Mouse (Mus musculus): ENCODE results near the gene Slc35f1. TPM values are rescaled to one million over a fixed set of nuclear protein-coding genes. Genes with fewer than 3 reads are reported as not detected.
"Not testable (repeated sequence)": the region's sequence is repeated elsewhere in the genome, so short reads cannot be mapped to it uniquely, and the experiment has no call there.

The Slc35f1 gene
- polyA plus RNA-seq, 1 experiment from 2014 or later: 44.5 TPM

- peak; percentile 49; the same call in 1 of the 2 replicates for ATAC-seq (ENCODE audit: low FRiP score, low read depth)
- no peaks in the 10 kb centered on the region for H3K27me3 ChIP-seq
- H3K9ac ChIP-seq: no peak overlapping the region
- no peak overlapping the region for H3K4me2 ChIP-seq
- H3K36me3 ChIP-seq: no peaks in the 10 kb centered on the region
- H3K27ac ChIP-seq (replicated peaks): peak overlapping the region; percentile 30; the same call in 1 of the 2 replicates
- H3K4me3 ChIP-seq: no peak overlapping the region
- 21% methylated on average over 6 of the region's 6 CpGs for WGBS
- H3K9me3 ChIP-seq: no peaks in the 10 kb centered on the region
- H3K4me1 ChIP-seq (replicated peaks): peaks cover 8% of the 10 kb centered on the region; the same call in 1 of the 2 replicates
Observed at GRCm38 (mm10) chr10:52877263-52878021, 187.1 kb downstream of the Slc35f1 start.

- peak overlapping the region; percentile 51; the same call in 1 of the 2 replicates for H3K27ac ChIP-seq (replicated peaks)
- 31% methylated on average over 4 of the region's 4 CpGs for WGBS
Observed at GRCm38 (mm10) chr10:52878093-52878801, 187.9 kb downstream of the Slc35f1 start.

GRCm38 (mm10) chr10:52896724-52897123, 206.4 kb downstream of the Slc35f1 start:
- H3K9ac ChIP-seq; H3K4me2 ChIP-seq; H3K4me1 ChIP-seq (replicated peaks); ATAC-seq (ENCODE audit: low FRiP score, low read depth); H3K9me3 ChIP-seq; H3K27ac ChIP-seq (replicated peaks); H3K36me3 ChIP-seq; H3K4me3 ChIP-seq; H3K27me3 ChIP-seq: not testable (repeated sequence)

More at GRCm38 (mm10) chr10:52878093-52878801, 187.9 kb downstream of the Slc35f1 start:
- no peaks in the 10 kb centered on the region for H3K27me3 ChIP-seq
- ATAC-seq (ENCODE audit: low FRiP score, low read depth): peak; percentile 41; the same call in 1 of the 2 replicates
- peaks cover 8% of the 10 kb centered on the region; the same call in 1 of the 2 replicates for H3K4me1 ChIP-seq (replicated peaks)
- H3K36me3 ChIP-seq: no peaks in the 10 kb centered on the region
- H3K4me3 ChIP-seq: no peak overlapping the region
- no peak overlapping the region for H3K9ac ChIP-seq
- H3K4me2 ChIP-seq: no peak overlapping the region
- no peaks in the 10 kb centered on the region for H3K9me3 ChIP-seq

GRCm38 (mm10) chr10:52904914-52905313, 214.6 kb downstream of the Slc35f1 start:
- Histone ChIP-seq H3K36me3 (no peaks in the 10 kb centered on the region), H3K27ac (replicated peaks) (no peak overlapping the region), H3K4me2 (no peak overlapping the region), H3K9me3 (no peaks in the 10 kb centered on the region), H3K27me3 (no peaks in the 10 kb centered on the region), H3K4me1 (replicated peaks) (no peaks in the 10 kb centered on the region), H3K4me3 (no peak overlapping the region), H3K9ac (no peak overlapping the region)
- peak; percentile 42; the same call in 1 of the 2 replicates for ATAC-seq (ENCODE audit: low FRiP score, low read depth)
- 57% methylated on average over 2 of the region's 2 CpGs for WGBS

GRCm38 (mm10) chr10:52911762-52912161, 221.4 kb downstream of the Slc35f1 start:
- Histone ChIP-seq H3K36me3 (no peaks in the 10 kb centered on the region), H3K4me1 (replicated peaks) (no peaks in the 10 kb centered on the region), H3K9ac (no peak overlapping the region), H3K27ac (replicated peaks) (no peak overlapping the region), H3K4me3 (no peak overlapping the region), H3K27me3 (no peaks in the 10 kb centered on the region), H3K4me2 (no peak overlapping the region), H3K9me3 (no peaks in the 10 kb centered on the region)
- WGBS: 81% methylated on average over 2 of the region's 2 CpGs
- no peak for ATAC-seq (ENCODE audit: low FRiP score, low read depth)

- H3K9me3 ChIP-seq: no peaks in the 10 kb centered on the region
- 38% methylated on average over 5 of the region's 5 CpGs for WGBS
- no peak overlapping the region for H3K27ac ChIP-seq (replicated peaks)
- no peak overlapping the region for H3K4me3 ChIP-seq
- no peaks in the 10 kb centered on the region for H3K4me1 ChIP-seq (replicated peaks)
- ATAC-seq (ENCODE audit: low FRiP score, low read depth): 0 out of 2 replicates have a peak, but pooled peaks have one; percentile 8
- no peak overlapping the region for H3K4me2 ChIP-seq
- H3K9ac ChIP-seq: no peak overlapping the region
- no peaks in the 10 kb centered on the region for H3K36me3 ChIP-seq
- H3K27me3 ChIP-seq: no peaks in the 10 kb centered on the region
Observed at GRCm38 (mm10) chr10:52918715-52919114, 228.4 kb downstream of the Slc35f1 start.

GRCm38 (mm10) chr10:52923143-52923542, 232.8 kb downstream of the Slc35f1 start:
- H3K9me3 ChIP-seq: no peaks in the 10 kb centered on the region
- no peaks in the 10 kb centered on the region for H3K4me1 ChIP-seq (replicated peaks)
- no peaks in the 10 kb centered on the region for H3K27me3 ChIP-seq
- no peak overlapping the region for H3K27ac ChIP-seq (replicated peaks)
- H3K36me3 ChIP-seq: no peaks in the 10 kb centered on the region
- 68% methylated on average over 8 of the region's 8 CpGs for WGBS
- no peak for ATAC-seq (ENCODE audit: low FRiP score, low read depth)
- H3K4me3 ChIP-seq: no peak overlapping the region
- no peak overlapping the region for H3K4me2 ChIP-seq
- no peak overlapping the region for H3K9ac ChIP-seq

- 79% methylated on average over 3 of the region's 3 CpGs for WGBS
- no peak overlapping the region for H3K4me3 ChIP-seq
- no peaks in the 10 kb centered on the region for H3K9me3 ChIP-seq
- H3K36me3 ChIP-seq: no peaks in the 10 kb centered on the region
- no peak overlapping the region for H3K27ac ChIP-seq (replicated peaks)
- no peaks in the 10 kb centered on the region for H3K4me1 ChIP-seq (replicated peaks)
- no peak for ATAC-seq (ENCODE audit: low FRiP score, low read depth)
- H3K27me3 ChIP-seq: no peaks in the 10 kb centered on the region
- H3K9ac ChIP-seq: no peak overlapping the region
- no peak overlapping the region for H3K4me2 ChIP-seq
Observed at GRCm38 (mm10) chr10:52926330-52926729, 236.0 kb downstream of the Slc35f1 start.

GRCm38 (mm10) chr10:52932159-52932558, 241.8 kb downstream of the Slc35f1 start:
- Histone ChIP-seq H3K27ac (replicated peaks) (no peak overlapping the region), H3K4me2 (no peak overlapping the region), H3K9me3 (no peaks in the 10 kb centered on the region), H3K27me3 (no peaks in the 10 kb centered on the region), H3K36me3 (no peaks in the 10 kb centered on the region), H3K4me3 (no peak overlapping the region), H3K9ac (no peak overlapping the region), H3K4me1 (replicated peaks) (no peaks in the 10 kb centered on the region)
- WGBS: 26% methylated on average over 1 of the region's 1 CpGs
- ATAC-seq (ENCODE audit: low FRiP score, low read depth): no peak

GRCm38 (mm10) chr10:52934615-52935014, 244.3 kb downstream of the Slc35f1 start:
- no peak for ATAC-seq (ENCODE audit: low FRiP score, low read depth)
- Histone ChIP-seq H3K4me3 (no peak overlapping the region), H3K4me1 (replicated peaks) (0 out of 2 replicates have a peak, but pooled peaks cover under 1% of the 10 kb centered on the region), H3K4me2 (no peak overlapping the region), H3K27ac (replicated peaks) (no peak overlapping the region), H3K27me3 (no peaks in the 10 kb centered on the region), H3K36me3 (no peaks in the 10 kb centered on the region), H3K9me3 (no peaks in the 10 kb centered on the region), H3K9ac (no peak overlapping the region)

GRCm38 (mm10) chr10:52940111-52940830, 249.9 kb downstream of the Slc35f1 start:
- H3K27me3 ChIP-seq: no peaks in the 10 kb centered on the region
- H3K36me3 ChIP-seq: no peaks in the 10 kb centered on the region
- peak overlapping the region; percentile 26 for H3K4me2 ChIP-seq
- no peak overlapping the region for H3K4me3 ChIP-seq
- peak overlapping the region; percentile 71 for H3K27ac ChIP-seq (replicated peaks)
- H3K4me1 ChIP-seq (replicated peaks): peaks cover 14% of the 10 kb centered on the region; the same call in 1 of the 2 replicates
- no peak overlapping the region for H3K9ac ChIP-seq
- peak; percentile 83 for ATAC-seq (ENCODE audit: low FRiP score, low read depth)
- WGBS: 32% methylated on average over 1 of the region's 1 CpGs
- no peaks in the 10 kb centered on the region for H3K9me3 ChIP-seq

- 46% methylated on average over 5 of the region's 5 CpGs for WGBS
- H3K4me2 ChIP-seq: peak overlapping the region; percentile 26
- peak overlapping the region; percentile 71 for H3K27ac ChIP-seq (replicated peaks)
Observed at GRCm38 (mm10) chr10:52940831-52941216, 250.5 kb downstream of the Slc35f1 start.

More at GRCm38 (mm10) chr10:52940831-52941216, 250.5 kb downstream of the Slc35f1 start:
- H3K36me3 ChIP-seq: no peaks in the 10 kb centered on the region
- H3K9ac ChIP-seq: no peak overlapping the region
- H3K4me1 ChIP-seq (replicated peaks): peaks cover 14% of the 10 kb centered on the region; the same call in 1 of the 2 replicates
- H3K27me3 ChIP-seq: no peaks in the 10 kb centered on the region
- H3K9me3 ChIP-seq: no peaks in the 10 kb centered on the region
- H3K4me3 ChIP-seq: no peak overlapping the region
- ATAC-seq (ENCODE audit: low FRiP score, low read depth): peak; percentile 85
